Mouse (Mus musculus): ENCODE measurements around the gene Rnh1. TPM values are rescaled to one million over a fixed set of nuclear protein-coding genes. Genes with fewer than 3 reads are reported as not detected.
A peak's percentile ranks its signal among the peaks of the same experiment; 100 is the strongest.

Rnh1 gene
- polyA plus RNA-seq, 1 experiment, result 75.9 TPM

GRCm38 (mm10) chr7:141194830-141195229 lies 22.2 kb upstream of the Rnh1 start:
- H3K4me3 ChIP-seq (ENCODE audit: control insufficient read depth, insufficient read depth, low read length), result peak overlapping the region; percentile 94
- peaks cover 12% of the 10 kb centered on the region for H3K4me1 ChIP-seq (replicated peaks; ENCODE audit: control insufficient read depth, insufficient read depth, low read length)
- 1% methylated on average over 28 of the region's 28 CpGs for WGBS
- TF ChIP-seq CTCF (IDR thresholded peaks at IDR 0.05; ENCODE audit: borderline replicate concordance, control insufficient read depth, extremely low read depth, insufficient read depth, low read length, poor library complexity), result no peak
- no peak for TF ChIP-seq POLR2A (IDR thresholded peaks at IDR 0.05; ENCODE audit: control insufficient read depth, extremely low read depth, insufficient read depth, low read length, poor library complexity)
- peak overlapping the region; percentile 86 for H3K27ac ChIP-seq (ENCODE audit: control insufficient read depth, insufficient read depth, low read length)
- DNase-seq, result peak; percentile 95
- H3K36me3 ChIP-seq (ENCODE audit: control insufficient read depth, insufficient read depth, low read length), result peaks cover 13% of the 10 kb centered on the region
- H3K27me3 ChIP-seq (ENCODE audit: control insufficient read depth, insufficient read depth, low read length), result no peaks in the 10 kb centered on the region

- H3K27me3 ChIP-seq (ENCODE audit: control insufficient read depth, insufficient read depth, low read length), result no peaks in the 10 kb centered on the region
- H3K4me1 ChIP-seq (replicated peaks; ENCODE audit: control insufficient read depth, insufficient read depth, low read length), result peaks cover 12% of the 10 kb centered on the region
- H3K27ac ChIP-seq (ENCODE audit: control insufficient read depth, insufficient read depth, low read length), result peak overlapping the region; percentile 86
- no peak for DNase-seq
- H3K4me3 ChIP-seq (ENCODE audit: control insufficient read depth, insufficient read depth, low read length), result peak overlapping the region; percentile 94
- under 1% methylated on average over 23 of the region's 23 CpGs for whole genome bisulfite sequencing
- peaks cover 13% of the 10 kb centered on the region for H3K36me3 ChIP-seq (ENCODE audit: control insufficient read depth, insufficient read depth, low read length)
- TF ChIP-seq CTCF (IDR thresholded peaks at IDR 0.05; ENCODE audit: borderline replicate concordance, control insufficient read depth, extremely low read depth, insufficient read depth, low read length, poor library complexity), result no peak
- TF ChIP-seq POLR2A (IDR thresholded peaks at IDR 0.05; ENCODE audit: control insufficient read depth, extremely low read depth, insufficient read depth, low read length, poor library complexity), result no peak
Observed at GRCm38 (mm10) chr7:141194409-141194808, 21.8 kb upstream of the Rnh1 start.

DNA sequence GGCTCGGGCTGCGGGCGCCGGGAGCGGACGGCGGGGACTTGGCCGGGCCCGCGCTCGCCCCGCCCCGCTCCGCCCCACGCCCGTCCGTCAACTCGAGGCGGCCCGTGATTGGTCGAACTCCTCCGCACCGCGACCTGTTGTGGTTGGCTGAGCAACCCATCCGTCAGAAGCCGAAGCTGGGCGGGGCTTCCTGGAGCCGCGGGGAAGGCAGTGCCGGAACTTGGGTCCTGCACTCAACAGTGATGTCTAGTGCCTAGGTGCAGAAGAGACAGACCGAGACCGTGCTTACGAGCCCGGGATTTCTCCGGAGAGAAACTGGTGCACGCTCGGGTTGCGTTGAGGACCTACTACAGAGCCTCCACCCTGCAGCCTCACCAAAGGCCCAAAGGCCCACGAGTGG lies 21.3 kb upstream of the Rnh1 start, which contains the start of the genes Hras and Lrrc56:
Gene Hras (minus strand): TSS at position 58 of the 400 bp plus-strand sequence.
Gene Lrrc56 (plus strand): TSS at position 210 of the 400 bp plus-strand sequence.
- peaks cover 12% of the 10 kb centered on the region for H3K4me1 ChIP-seq (replicated peaks; ENCODE audit: control insufficient read depth, insufficient read depth, low read length)
- peak within 1 kb of the TSS; percentile 86 for H3K27ac ChIP-seq (ENCODE audit: control insufficient read depth, insufficient read depth, low read length)
- TF ChIP-seq POLR2A (IDR thresholded peaks at IDR 0.05; ENCODE audit: control insufficient read depth, extremely low read depth, insufficient read depth, low read length, poor library complexity) (peak; percentile 93), CTCF (IDR thresholded peaks at IDR 0.05; ENCODE audit: borderline replicate concordance, control insufficient read depth, extremely low read depth, insufficient read depth, low read length, poor library complexity) (no peak; the same call in 1 of the 2 replicates)
- WGBS, result 1% methylated on average over 27 of the region's 39 CpGs
- no peaks in the 10 kb centered on the region for H3K27me3 ChIP-seq (ENCODE audit: control insufficient read depth, insufficient read depth, low read length)
- peak; percentile 98 for DNase-seq
- H3K4me3 ChIP-seq (ENCODE audit: control insufficient read depth, insufficient read depth, low read length), result peak within 1 kb of the TSS; percentile 94
- H3K36me3 ChIP-seq (ENCODE audit: control insufficient read depth, insufficient read depth, low read length), result peaks cover 15% of the 10 kb centered on the region

DNA sequence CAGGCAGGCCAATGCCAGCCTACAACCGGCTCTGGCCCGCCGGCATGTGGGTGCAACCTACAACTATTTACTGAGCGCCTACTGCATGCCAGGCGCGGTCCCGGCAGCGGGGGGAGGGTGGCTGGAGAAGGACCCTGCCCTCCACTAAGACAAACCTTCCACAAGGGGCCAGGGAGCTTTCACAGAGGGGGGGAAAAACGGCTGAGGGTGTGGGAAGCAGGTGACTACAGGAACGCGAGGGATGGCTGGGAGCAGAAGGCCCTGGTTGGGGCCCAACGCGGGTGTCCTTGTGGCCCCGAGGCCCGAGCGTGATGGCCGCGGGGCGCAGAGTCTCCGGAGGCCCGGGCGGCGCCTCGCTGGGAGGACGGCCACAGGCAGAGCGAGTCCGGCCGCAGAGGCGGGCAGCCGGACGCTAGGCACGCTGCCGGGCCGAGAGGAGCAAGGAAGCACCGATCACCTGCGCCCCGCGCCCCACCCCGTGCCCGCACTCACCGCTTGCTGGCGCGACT lies 20.7 kb upstream of the Rnh1 start:
- 1% methylated on average over 43 of the region's 43 CpGs for WGBS
- Histone ChIP-seq H3K4me3 (ENCODE audit: control insufficient read depth, insufficient read depth, low read length) (peak overlapping the region; percentile 89), H3K36me3 (ENCODE audit: control insufficient read depth, insufficient read depth, low read length) (peaks cover 15% of the 10 kb centered on the region), H3K27me3 (ENCODE audit: control insufficient read depth, insufficient read depth, low read length) (no peaks in the 10 kb centered on the region), H3K4me1 (replicated peaks; ENCODE audit: control insufficient read depth, insufficient read depth, low read length) (peaks cover 12% of the 10 kb centered on the region), H3K27ac (ENCODE audit: control insufficient read depth, insufficient read depth, low read length) (no peak overlapping the region)
- peak; percentile 46 for DNase-seq
- no peak for TF ChIP-seq CTCF (IDR thresholded peaks at IDR 0.05; ENCODE audit: borderline replicate concordance, control insufficient read depth, extremely low read depth, insufficient read depth, low read length, poor library complexity)
- no peak for TF ChIP-seq POLR2A (IDR thresholded peaks at IDR 0.05; ENCODE audit: control insufficient read depth, extremely low read depth, insufficient read depth, low read length, poor library complexity)

DNA sequence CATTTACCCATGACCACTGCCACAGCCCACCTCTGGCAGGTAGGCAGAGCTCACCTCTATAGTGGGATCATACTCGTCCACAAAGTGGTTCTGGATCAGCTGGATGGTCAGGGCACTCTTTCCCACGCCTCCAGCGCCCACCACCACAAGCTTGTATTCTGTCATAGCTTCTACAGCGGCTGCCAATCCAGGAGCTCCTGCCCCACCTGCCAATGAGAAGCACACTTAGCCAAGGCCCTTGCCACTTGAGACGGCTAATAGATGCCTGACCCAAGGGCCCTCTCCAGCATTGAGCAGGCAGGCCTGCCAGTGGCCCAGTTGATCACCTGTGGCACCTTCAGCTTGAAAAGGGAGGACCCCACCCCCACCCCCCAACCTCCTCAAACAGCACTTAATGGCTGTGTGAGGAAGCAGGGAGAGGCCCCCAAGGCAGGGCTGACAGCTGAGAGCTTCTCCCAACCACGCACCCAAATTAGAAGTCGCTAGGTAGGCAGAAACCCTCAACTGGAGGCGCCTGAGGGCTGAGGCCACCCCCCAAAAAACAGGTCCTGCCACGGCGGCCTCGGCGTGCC lies 20.2 kb upstream of the Rnh1 start:
- peaks cover 12% of the 10 kb centered on the region for H3K4me1 ChIP-seq (replicated peaks; ENCODE audit: control insufficient read depth, insufficient read depth, low read length)
- peak overlapping the region; percentile 89 for H3K4me3 ChIP-seq (ENCODE audit: control insufficient read depth, insufficient read depth, low read length)
- no peak for DNase-seq
- TF ChIP-seq CTCF (IDR thresholded peaks at IDR 0.05; ENCODE audit: borderline replicate concordance, control insufficient read depth, extremely low read depth, insufficient read depth, low read length, poor library complexity), result no peak
- TF ChIP-seq POLR2A (IDR thresholded peaks at IDR 0.05; ENCODE audit: control insufficient read depth, extremely low read depth, insufficient read depth, low read length, poor library complexity), result no peak
- peaks cover 15% of the 10 kb centered on the region for H3K36me3 ChIP-seq (ENCODE audit: control insufficient read depth, insufficient read depth, low read length)
- no peak overlapping the region for H3K27ac ChIP-seq (ENCODE audit: control insufficient read depth, insufficient read depth, low read length)
- no peaks in the 10 kb centered on the region for H3K27me3 ChIP-seq (ENCODE audit: control insufficient read depth, insufficient read depth, low read length)
- 36% methylated on average over 12 of the region's 12 CpGs for WGBS

- H3K27me3 ChIP-seq (ENCODE audit: control insufficient read depth, insufficient read depth, low read length), result no peaks in the 10 kb centered on the region
- no peak overlapping the region for H3K4me3 ChIP-seq (ENCODE audit: control insufficient read depth, insufficient read depth, low read length)
- H3K36me3 ChIP-seq (ENCODE audit: control insufficient read depth, insufficient read depth, low read length), result peaks cover 15% of the 10 kb centered on the region
Observed at GRCm38 (mm10) chr7:141191796-141192685, 19.4 kb upstream of the Rnh1 start.

More at GRCm38 (mm10) chr7:141191796-141192685, 19.4 kb upstream of the Rnh1 start:
- TF ChIP-seq CTCF (IDR thresholded peaks at IDR 0.05; ENCODE audit: borderline replicate concordance, control insufficient read depth, extremely low read depth, insufficient read depth, low read length, poor library complexity) (no peak), POLR2A (IDR thresholded peaks at IDR 0.05; ENCODE audit: control insufficient read depth, extremely low read depth, insufficient read depth, low read length, poor library complexity) (no peak)
- DNase-seq, result no peak
- WGBS, result 97% methylated on average over 24 of the region's 24 CpGs
- H3K27ac ChIP-seq (ENCODE audit: control insufficient read depth, insufficient read depth, low read length), result no peak overlapping the region
- peaks cover 12% of the 10 kb centered on the region for H3K4me1 ChIP-seq (replicated peaks; ENCODE audit: control insufficient read depth, insufficient read depth, low read length)

Measured in thymus, adult 2 months (tissue).